Mouse (Mus musculus) embryo, embryonic 10.5 days (tissue): ENCODE results near the gene Tubg1.
"Not testable (repeated sequence)": the region's sequence is repeated elsewhere in the genome, so short reads cannot be mapped to it uniquely, and the experiment has no call there.

Experiments
- DNase-seq: peaks from one replicate; pipeline ENCODE4 v3.0.0-alpha.2; 2015; ENCODE audit warnings: low spot score

Tubg1 gene

GRCm38 (mm10) chr11:101103011-101103410 lies 16.7 kb upstream of the Tubg1 start:
- no peak for DNase-seq

- no peak for DNase-seq
These were observed 10.4 kb upstream of the Tubg1 start for GRCm38 (mm10) chr11:101109351-101109750.

GRCm38 (mm10) chr11:101110708-101111107 lies 9.0 kb upstream of the Tubg1 start:
- no peak for DNase-seq

- no peak for DNase-seq
These were observed 8.6 kb upstream of the Tubg1 start for GRCm38 (mm10) chr11:101111178-101111577.

GRCm38 (mm10) chr11:101112186-101112585 lies 7.6 kb upstream of the Tubg1 start:
- no peak for DNase-seq

- DNase-seq = no peak
These were observed 4.2 kb upstream of the Tubg1 start for GRCm38 (mm10) chr11:101115564-101115963.

GRCm38 (mm10) chr11:101118105-101118504 lies 1.6 kb upstream of the Tubg1 start:
- no peak for DNase-seq

- DNase-seq = no peak
These were observed 492 bp upstream of the Tubg1 start for GRCm38 (mm10) chr11:101119131-101119760.

GRCm38 (mm10) chr11:101120545-101121188 lies 929 bp downstream of the Tubg1 start:
- DNase-seq = no peak

GRCm38 (mm10) chr11:101124494-101124893 lies 4.8 kb downstream of the Tubg1 start:
- not testable (repeated sequence) for DNase-seq

GRCm38 (mm10) chr11:101125008-101125407 lies 5.3 kb downstream of the Tubg1 start:
- not testable (repeated sequence) for DNase-seq

- no peak for DNase-seq
These were observed 7.3 kb downstream of the Tubg1 start for GRCm38 (mm10) chr11:101127075-101127474.

- no peak for DNase-seq
These were observed 9.3 kb downstream of the Tubg1 start for GRCm38 (mm10) chr11:101128996-101129577.

GRCm38 (mm10) chr11:101130056-101130756 lies 10.5 kb downstream of the Tubg1 start:
- no peak for DNase-seq

GRCm38 (mm10) chr11:101131187-101131586 lies 11.4 kb downstream of the Tubg1 start:
- DNase-seq = no peak

GRCm38 (mm10) chr11:101131701-101132100 lies 12.0 kb downstream of the Tubg1 start:
- peak; percentile 49 for DNase-seq

GRCm38 (mm10) chr11:101133037-101133436 lies 13.3 kb downstream of the Tubg1 start:
- DNase-seq = no peak

- DNase-seq = no peak
These were observed 14.6 kb downstream of the Tubg1 start for GRCm38 (mm10) chr11:101134217-101134865.

GRCm38 (mm10) chr11:101137000-101137399 lies 17.3 kb downstream of the Tubg1 start:
- no peak for DNase-seq

GRCm38 (mm10) chr11:101138536-101139181 lies 18.9 kb downstream of the Tubg1 start:
- DNase-seq = peak; percentile 73

- peak; percentile 40 for DNase-seq
These were observed 20.6 kb downstream of the Tubg1 start for GRCm38 (mm10) chr11:101140164-101140819.
